Mouse (Mus musculus) embryonic facial prominence, embryonic 15.5 days (tissue): ENCODE results near the gene Fmo5. TPM values are rescaled to one million over a fixed set of nuclear protein-coding genes. Genes with fewer than 3 reads are reported as not detected.

Source experiments
- ATAC-seq: fragments of 200-750 bp; cut with Nextera tagmentation; 2 replicates; pipeline ENCODE4 v1.8.0; 2017; ENCODE audit warnings: low read depth, moderate TSS enrichment; ENCODE audit not compliant: insufficient number of reproducible peaks, low FRiP score, low TSS enrichment
- H3K27ac ChIP-seq: fragments of 300-500 bp; sonication (generic); replicated peaks from 2 replicates; pipeline ENCODE4 v1.5.1; 2015; ENCODE audit warnings: mild to moderate bottlenecking, inconsistent platforms
- H3K27me3 ChIP-seq: fragments of 300-500 bp; sonication (generic); 2 replicates; pipeline ENCODE4 v1.6.1; 2015; ENCODE audit warnings: inconsistent platforms
- H3K36me3 ChIP-seq: fragments of 300-500 bp; sonication (generic); 2 replicates; pipeline ENCODE4 v1.6.1; 2015; ENCODE audit warnings: mild to moderate bottlenecking, inconsistent platforms
- H3K4me1 ChIP-seq: fragments of 300-500 bp; sonication (generic); 2 replicates; pipeline ENCODE4 v1.6.1; 2015; ENCODE audit warnings: inconsistent platforms
- H3K4me2 ChIP-seq: fragments of 300-500 bp; sonication (generic); replicated peaks from 2 replicates; pipeline ENCODE4 v1.6.1; 2015; ENCODE audit warnings: mild to moderate bottlenecking, inconsistent platforms
- H3K4me3 ChIP-seq: fragments of 300-500 bp; sonication (generic); replicated peaks from 2 replicates; pipeline ENCODE4 v1.5.1; 2015; ENCODE audit warnings: mild to moderate bottlenecking, inconsistent platforms
- H3K9ac ChIP-seq: fragments of 300-500 bp; sonication (generic); 2 replicates; pipeline ENCODE4 v1.6.1; 2015; ENCODE audit warnings: inconsistent platforms
- H3K9me3 ChIP-seq: fragments of 300-500 bp; sonication (generic); replicated peaks from 2 replicates; pipeline ENCODE4 v1.6.1; 2016; ENCODE audit warnings: inconsistent platforms
- WGBS: fragments of 180-500 bp; shearing (Covaris S2); methylation state at CpG from one replicate; pipeline ENCODE4 v1.1.7; 2015; 5-methylcytosine and 5-hydroxymethylcytosine counted together
- polyA plus RNA-seq: library from polyadenylated mRNA; unstranded; fragments of >200 nt; fragmentation: Nextera tagmentation; extraction: Ambion mirVana; gene quantifications from 2 replicates; pipeline ENCODE4 v1.2.1, GENCODE M21; 2015

The Fmo5 gene
- polyA plus RNA-seq, 1 experiment from 2014 or later: 4.2 TPM

DNA sequence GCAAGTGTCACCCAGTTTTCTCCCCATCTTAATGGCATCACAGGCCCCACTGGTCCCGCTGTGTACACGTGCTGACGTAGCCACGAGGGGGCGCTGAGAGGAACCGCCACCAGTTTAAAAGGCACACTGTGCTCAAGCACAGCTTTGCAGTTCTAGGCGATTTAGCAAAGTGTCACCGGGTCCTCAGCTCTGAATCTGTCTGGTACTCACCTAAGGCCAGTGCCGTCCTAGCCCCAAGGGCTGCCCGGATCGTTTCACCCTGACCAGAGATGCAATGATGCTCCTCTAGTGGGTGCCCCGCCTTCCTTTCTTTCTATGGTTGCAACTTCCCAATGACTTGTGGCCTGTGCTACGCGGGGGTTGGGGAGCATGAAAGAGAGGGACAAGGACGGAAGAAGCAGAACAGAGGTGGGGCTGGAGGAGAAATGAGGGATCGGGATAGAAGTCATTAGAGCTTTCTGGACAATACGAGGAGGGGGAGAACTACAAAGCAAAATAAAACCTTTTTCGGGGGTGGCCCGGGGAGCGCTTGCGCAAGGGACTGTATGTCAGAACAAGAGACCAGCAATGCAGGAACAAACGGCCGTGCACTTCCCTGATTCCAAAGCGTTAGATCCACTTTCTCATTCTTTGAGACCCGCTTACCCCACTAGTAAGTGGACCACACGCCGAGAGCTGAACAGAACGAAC, 52.2 kb downstream of the Fmo5 start:
- Histone ChIP-seq H3K4me2 (peak overlapping the region; percentile 87), H3K27me3 (0 out of 2 replicates have a peak, but pooled peaks cover 7% of the 10 kb centered on the region), H3K9ac (peak overlapping the region; percentile 33; the same call in 1 of the 2 replicates), H3K4me1 (peaks cover 19% of the 10 kb centered on the region), H3K9me3 (no peaks in the 10 kb centered on the region), H3K27ac (no peak overlapping the region; the same call in 1 of the 2 replicates), H3K36me3 (no peaks in the 10 kb centered on the region), H3K4me3 (peak overlapping the region; percentile 44)
- WGBS: 2% methylated on average over 28 of the region's 28 CpGs
- peak; percentile 71 for ATAC-seq

DNA sequence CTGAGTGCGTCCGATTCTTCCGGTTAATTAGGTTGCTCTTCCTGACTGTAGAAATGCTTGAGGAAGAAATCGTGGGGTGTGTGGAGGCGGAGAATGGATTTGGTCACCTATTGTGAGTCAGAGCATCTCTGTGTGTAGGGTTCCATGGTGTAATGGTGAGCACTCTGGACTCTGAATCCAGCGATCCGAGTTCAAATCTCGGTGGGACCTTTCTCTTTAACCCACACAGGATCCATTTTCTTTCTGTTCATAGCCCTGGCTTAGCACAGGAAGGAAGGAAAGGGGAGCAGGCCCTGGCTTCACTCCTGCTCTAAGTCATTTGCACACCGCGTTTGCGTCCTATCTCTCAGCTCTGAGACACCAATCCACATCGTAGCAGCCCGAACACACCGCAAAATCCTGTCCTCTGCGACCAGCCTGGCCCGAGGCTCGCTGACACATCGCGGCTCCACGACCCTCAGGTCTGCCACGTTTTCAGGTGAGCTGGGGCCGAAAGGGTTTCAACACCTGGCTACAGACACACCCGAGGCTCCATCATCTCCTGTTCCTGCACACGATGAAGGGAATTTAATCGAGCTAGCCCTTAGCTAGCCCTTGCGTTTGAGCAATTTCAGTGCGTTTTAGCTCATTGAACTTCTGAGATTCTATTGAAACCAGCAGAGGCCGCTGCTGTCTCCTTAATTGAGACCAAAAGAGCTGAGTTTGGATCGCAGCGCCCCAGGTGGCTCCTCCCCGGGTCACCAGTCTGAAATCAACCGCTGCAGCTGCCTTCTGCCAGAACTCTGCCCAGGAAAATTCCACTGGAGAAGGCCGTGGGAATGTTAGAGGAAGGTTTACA, 52.9 kb downstream of the Fmo5 start:
- peak overlapping the region; percentile 44 for H3K4me3 ChIP-seq
- H3K4me2 ChIP-seq: peak overlapping the region; percentile 87
- ATAC-seq: peak; percentile 21; the same call in 1 of the 2 replicates
- no peaks in the 10 kb centered on the region for H3K36me3 ChIP-seq
- H3K27ac ChIP-seq: no peak overlapping the region; the same call in 1 of the 2 replicates
- H3K4me1 ChIP-seq: peaks cover 19% of the 10 kb centered on the region
- H3K9me3 ChIP-seq: no peaks in the 10 kb centered on the region
- peak overlapping the region; percentile 33 for H3K9ac ChIP-seq
- WGBS: 2% methylated on average over 33 of the region's 33 CpGs
- 0 out of 2 replicates have a peak, but pooled peaks cover 7% of the 10 kb centered on the region for H3K27me3 ChIP-seq

DNA sequence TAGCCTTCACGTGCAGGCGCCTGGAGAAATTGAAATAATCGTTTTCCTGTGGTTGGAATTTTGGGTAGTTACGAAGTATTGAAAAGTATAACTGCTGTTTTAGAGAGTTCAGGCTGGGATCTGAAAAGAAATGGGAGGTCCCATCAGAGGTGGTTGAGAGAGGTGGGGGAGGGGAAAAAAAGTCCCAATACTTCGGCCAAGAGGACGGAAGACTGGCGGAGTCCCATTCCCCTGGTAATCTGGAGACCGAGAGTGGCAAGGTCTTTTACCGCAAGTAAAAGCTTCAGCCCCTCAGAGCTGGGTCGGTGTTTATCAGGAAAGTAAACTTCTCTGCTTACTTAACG, 53.5 kb downstream of the Fmo5 start:
- 6% methylated on average over 11 of the region's 11 CpGs for WGBS
- Histone ChIP-seq H3K27me3 (0 out of 2 replicates have a peak, but pooled peaks cover 7% of the 10 kb centered on the region), H3K4me1 (peaks cover 19% of the 10 kb centered on the region), H3K9ac (no peak overlapping the region), H3K36me3 (no peaks in the 10 kb centered on the region), H3K9me3 (no peaks in the 10 kb centered on the region), H3K4me2 (peak overlapping the region; percentile 87), H3K27ac (no peak overlapping the region), H3K4me3 (peak overlapping the region; percentile 44)
- no peak for ATAC-seq

DNA sequence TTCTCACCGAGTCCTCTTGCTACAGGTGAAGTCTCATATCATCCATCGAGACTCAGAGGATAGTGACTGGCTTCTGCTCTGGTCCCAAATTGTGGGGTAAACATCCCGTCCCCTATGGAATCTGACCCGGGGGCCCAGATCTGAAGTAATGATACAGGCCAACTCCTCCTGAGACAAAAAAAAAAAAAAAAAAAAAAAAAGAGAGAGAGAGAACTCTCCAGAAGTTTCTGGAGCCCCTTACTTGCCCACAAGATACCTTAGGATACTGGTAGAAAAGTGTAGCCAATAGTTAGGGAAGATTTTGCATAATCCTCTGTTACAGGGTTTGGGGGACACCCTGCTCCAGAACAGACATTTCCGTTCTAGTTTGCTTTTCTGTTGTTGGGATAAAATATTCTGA, 54.0 kb downstream of the Fmo5 start:
- 0 out of 2 replicates have a peak overlapping the region, but pooled peaks have one; percentile 44 for H3K4me3 ChIP-seq
- H3K4me2 ChIP-seq: peak overlapping the region; percentile 87
- no peak overlapping the region for H3K27ac ChIP-seq
- no peaks in the 10 kb centered on the region for H3K9me3 ChIP-seq
- WGBS: 23% methylated on average over 5 of the region's 5 CpGs
- H3K9ac ChIP-seq: no peak overlapping the region
- no peaks in the 10 kb centered on the region for H3K36me3 ChIP-seq
- H3K4me1 ChIP-seq: peaks cover 19% of the 10 kb centered on the region
- 0 out of 2 replicates have a peak, but pooled peaks cover 7% of the 10 kb centered on the region for H3K27me3 ChIP-seq
- no peak for ATAC-seq

DNA sequence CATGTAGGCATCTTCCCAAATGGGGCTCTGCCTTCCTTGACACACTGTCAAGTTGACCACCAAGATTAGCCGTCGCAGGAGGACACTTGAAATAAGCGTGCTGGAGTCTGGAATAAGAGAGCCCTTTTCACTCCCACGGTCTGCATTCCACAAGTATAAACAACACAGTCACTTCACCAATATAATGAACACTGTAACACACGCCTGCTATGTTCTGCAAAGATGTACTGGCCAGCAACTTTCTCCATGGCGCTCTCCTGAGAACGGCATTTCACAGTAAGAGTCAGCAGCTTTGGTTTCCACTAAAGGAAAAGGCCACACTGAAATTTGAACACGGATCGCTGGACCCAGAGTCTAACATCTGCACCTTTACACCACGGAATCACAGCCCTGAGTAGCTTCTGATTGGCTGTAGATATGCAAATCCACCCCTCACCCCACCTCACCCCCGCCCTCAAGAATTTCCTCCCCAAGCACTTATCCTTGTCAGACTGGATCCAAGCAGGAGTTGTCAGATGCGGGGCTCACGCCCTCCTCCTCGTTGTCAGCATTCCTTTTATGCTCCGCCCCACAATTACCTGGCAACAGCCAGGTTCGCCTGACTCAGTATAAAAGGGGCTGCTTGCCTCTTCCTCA, 55.1 kb downstream of the Fmo5 start:
- Histone ChIP-seq H3K4me2 (peak overlapping the region; percentile 34), H3K36me3 (no peaks in the 10 kb centered on the region), H3K27me3 (0 out of 2 replicates have a peak, but pooled peaks cover 7% of the 10 kb centered on the region), H3K27ac (no peak overlapping the region; the same call in 1 of the 2 replicates), H3K4me1 (peaks cover 19% of the 10 kb centered on the region), H3K9me3 (no peaks in the 10 kb centered on the region), H3K9ac (no peak overlapping the region), H3K4me3 (peak overlapping the region; percentile 16; the same call in 1 of the 2 replicates)
- WGBS: 11% methylated on average over 16 of the region's 16 CpGs
- ATAC-seq: peak; percentile 63

DNA sequence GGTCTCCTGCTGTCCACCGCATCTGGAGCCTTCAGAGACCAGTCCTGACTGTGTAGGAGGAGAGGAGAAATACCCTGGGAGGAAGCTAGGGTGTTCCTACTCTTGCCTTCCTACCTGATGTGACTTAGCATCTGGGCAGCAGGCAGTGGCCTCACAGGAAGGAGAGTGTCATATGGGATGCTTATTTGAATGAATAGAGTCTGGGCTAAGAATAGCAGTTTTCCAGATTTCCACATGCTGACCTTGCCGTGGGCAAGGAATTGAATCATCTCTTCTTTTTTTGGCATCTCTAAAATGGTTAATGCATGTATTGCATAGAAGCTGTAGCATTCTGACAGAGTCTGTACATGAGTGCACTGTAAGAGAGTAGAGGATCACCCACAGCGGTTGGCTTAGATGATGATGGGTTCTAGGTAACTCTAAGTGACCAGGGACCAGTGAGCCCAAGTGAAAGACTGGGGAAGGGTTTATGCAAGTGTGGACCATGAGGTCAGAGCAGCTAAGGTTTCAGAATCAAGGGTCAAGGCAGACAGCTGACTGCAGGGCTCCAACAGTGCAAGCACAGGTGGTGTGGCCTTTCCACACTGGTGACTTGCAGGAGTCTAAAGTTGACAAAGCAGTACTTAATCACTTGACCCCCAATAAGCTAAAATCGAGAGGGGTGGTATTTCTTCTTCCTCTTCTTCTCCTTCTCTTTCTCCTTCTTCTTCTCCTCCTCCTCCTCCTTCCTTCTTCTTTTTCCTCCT, 57.9 kb downstream of the Fmo5 start:
- H3K9ac ChIP-seq: no peak overlapping the region
- H3K27me3 ChIP-seq: 0 out of 2 replicates have a peak, but pooled peaks cover 7% of the 10 kb centered on the region
- no peaks in the 10 kb centered on the region for H3K36me3 ChIP-seq
- H3K4me1 ChIP-seq: peaks cover 9% of the 10 kb centered on the region
- no peak for ATAC-seq
- no peak overlapping the region for H3K4me2 ChIP-seq
- H3K9me3 ChIP-seq: no peaks in the 10 kb centered on the region
- H3K27ac ChIP-seq: no peak overlapping the region
- no peak overlapping the region for H3K4me3 ChIP-seq
- WGBS: 73% methylated on average over 4 of the region's 4 CpGs

DNA sequence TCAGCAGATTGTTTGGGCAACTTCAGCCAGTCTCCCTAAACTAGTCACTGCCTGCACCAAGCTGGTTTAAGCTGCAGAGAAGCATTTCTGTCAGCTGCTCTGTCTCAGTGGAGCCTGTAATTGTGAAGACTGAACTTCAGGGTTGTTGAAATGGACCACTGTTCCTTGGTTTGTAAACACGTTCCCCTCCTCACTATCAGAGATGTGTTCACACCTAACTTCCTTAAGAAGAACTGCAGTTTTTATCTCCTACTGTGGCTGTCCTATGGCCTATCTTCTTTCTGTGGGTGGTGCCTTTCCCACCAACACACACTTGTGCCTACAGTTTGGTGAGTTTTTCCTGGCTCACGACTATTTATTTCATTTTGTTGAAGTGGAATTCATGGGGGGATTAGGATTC, 60.7 kb downstream of the Fmo5 start:
- Histone ChIP-seq H3K9ac (no peak overlapping the region), H3K36me3 (no peaks in the 10 kb centered on the region), H3K9me3 (no peaks in the 10 kb centered on the region), H3K4me3 (no peak overlapping the region), H3K27me3 (no peaks in the 10 kb centered on the region), H3K4me2 (no peak overlapping the region), H3K27ac (no peak overlapping the region), H3K4me1 (no peaks in the 10 kb centered on the region)
- WGBS: 68% methylated on average over 2 of the region's 2 CpGs
- no peak for ATAC-seq

DNA sequence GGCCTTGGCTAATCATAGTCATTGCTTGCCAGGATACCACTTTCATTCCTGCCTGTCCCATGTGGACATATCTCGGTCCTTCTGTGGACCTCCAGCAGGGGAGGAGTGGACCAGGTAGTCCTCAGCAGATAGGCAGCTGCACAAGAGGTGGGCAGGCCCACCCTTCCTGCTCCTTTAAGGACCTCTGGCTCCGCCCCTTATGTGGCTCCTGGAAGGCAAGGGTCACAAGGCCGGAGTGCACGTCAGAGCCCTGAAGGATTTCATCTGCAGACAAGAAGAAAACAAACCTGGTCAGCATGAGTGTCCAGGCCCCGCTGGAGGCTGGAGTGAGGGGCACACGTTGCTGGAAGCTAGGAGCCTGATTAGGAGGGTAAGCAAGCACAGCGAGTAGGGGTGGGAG, 62.0 kb downstream of the Fmo5 start:
- Histone ChIP-seq H3K36me3 (no peaks in the 10 kb centered on the region), H3K27ac (no peak overlapping the region), H3K4me2 (no peak overlapping the region), H3K4me1 (no peaks in the 10 kb centered on the region), H3K27me3 (no peaks in the 10 kb centered on the region), H3K4me3 (no peak overlapping the region), H3K9me3 (no peaks in the 10 kb centered on the region), H3K9ac (no peak overlapping the region)
- 0 out of 2 replicates have a peak, but pooled peaks have one; percentile 22 for ATAC-seq
- WGBS: 53% methylated on average over 7 of the region's 7 CpGs

DNA sequence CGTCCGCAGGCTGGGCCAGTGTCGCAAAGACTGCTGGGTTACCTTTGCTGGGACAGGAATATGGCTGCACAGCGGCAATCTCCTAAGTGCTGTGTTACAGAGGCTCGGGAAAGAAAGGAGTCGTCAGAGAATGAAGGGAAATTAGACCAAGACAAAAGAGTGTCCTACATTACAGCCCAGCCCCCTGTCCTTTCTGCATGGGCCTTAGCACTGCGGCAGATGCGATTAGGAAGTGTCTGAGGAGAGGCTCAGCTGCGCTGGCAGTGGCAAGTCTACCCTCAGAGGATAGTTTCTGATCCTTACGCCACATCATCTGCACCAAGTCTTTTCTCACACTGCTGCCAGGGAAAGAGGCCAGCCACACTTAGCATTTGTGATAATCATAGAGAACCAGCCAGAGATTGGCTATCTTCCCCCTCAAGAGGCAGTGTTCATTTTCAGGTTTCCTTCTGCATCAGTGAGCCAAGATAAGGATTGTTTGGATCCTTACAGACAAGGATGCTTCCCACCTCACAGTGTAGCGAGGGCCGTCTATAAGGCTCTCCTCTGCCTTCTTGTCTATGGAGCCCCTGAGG, 62.9 kb downstream of the Fmo5 start:
- Histone ChIP-seq H3K4me3 (no peak overlapping the region), H3K4me2 (no peak overlapping the region), H3K27me3 (no peaks in the 10 kb centered on the region), H3K36me3 (no peaks in the 10 kb centered on the region), H3K27ac (no peak overlapping the region), H3K4me1 (no peaks in the 10 kb centered on the region), H3K9ac (no peak overlapping the region), H3K9me3 (no peaks in the 10 kb centered on the region)
- 64% methylated on average over 12 of the region's 12 CpGs for WGBS
- no peak for ATAC-seq

DNA sequence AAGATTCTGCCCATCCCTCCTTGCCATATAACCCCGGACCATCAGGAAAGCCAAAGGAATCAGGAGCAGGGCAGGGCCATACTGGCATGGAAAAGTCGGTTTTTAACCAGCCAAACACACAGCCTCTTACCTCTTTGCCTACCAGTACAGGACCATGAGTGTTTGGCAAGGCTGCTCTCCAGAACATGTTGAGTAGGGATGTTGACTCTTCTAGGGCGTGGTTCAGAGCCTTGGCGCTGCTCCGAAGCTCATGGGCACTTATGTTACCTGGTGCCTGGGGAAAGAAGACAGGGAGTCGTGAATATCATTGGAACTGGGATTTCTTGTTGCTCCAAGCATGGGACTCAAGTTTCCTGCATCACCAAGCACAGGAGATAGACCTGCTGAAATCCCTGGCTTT, 65.2 kb downstream of the Fmo5 start:
- H3K36me3 ChIP-seq: no peaks in the 10 kb centered on the region
- no peaks in the 10 kb centered on the region for H3K9me3 ChIP-seq
- no peak overlapping the region for H3K4me3 ChIP-seq
- 84% methylated on average over 6 of the region's 6 CpGs for WGBS
- no peaks in the 10 kb centered on the region for H3K27me3 ChIP-seq
- no peak for ATAC-seq
- no peak overlapping the region for H3K27ac ChIP-seq
- no peak overlapping the region for H3K4me2 ChIP-seq
- H3K4me1 ChIP-seq: no peaks in the 10 kb centered on the region
- no peak overlapping the region for H3K9ac ChIP-seq
